Comparison of ENCODE assay signal across 24 mouse cellular contexts in genomic region chr5:41061646-41062045, GRCm38 (mm10).
A peak's percentile ranks its signal among the peaks of the same experiment; 100 is the strongest.
DNase-seq lines count a peak whose midpoint lies in the region; ATAC-seq and TF ChIP-seq lines count a peak whose summit lies in the region.
"Had no signal": no experiment of that assay in that cellular context is flagged by ENCODE, and none has a peak within 500 bp of the region (broad histone marks: within the 10 kb centered on the region; RNA-seq: fewer than 3 reads in every experiment).

No protein-coding gene starts in this region.

- H3K4me3 ChIP-seq in kidney, embryonic 14.5 days (ENCODE audit: low read length), result no peak overlapping the region
- H3K4me3 ChIP-seq in kidney, adult 2 months (ENCODE audit: insufficient read depth, low read depth, low read length), result no peak overlapping the region
- no peak overlapping the region for H3K4me3 ChIP-seq in kidney, embryonic 16.5 days (ENCODE audit: low read length)
- no peak overlapping the region for H3K4me3 ChIP-seq in neural tube, embryonic 11.5 days (ENCODE audit: low read depth, low read length)
- H3K4me3 ChIP-seq in neural tube, embryonic 15.5 days (replicated peaks), result no peak overlapping the region
- H3K4me3 ChIP-seq: embryonic facial prominence, embryonic 10.5 days; embryonic facial prominence, embryonic 12.5 days; forebrain, embryonic 13.5 days; forebrain, embryonic 15.5 days had no signal

- H3K9ac ChIP-seq in kidney, embryonic 14.5 days (ENCODE audit: low read depth, low read length), result no peak overlapping the region
- no peak overlapping the region for H3K9ac ChIP-seq in kidney, embryonic 16.5 days (replicated peaks; ENCODE audit: low read length)
- no peak overlapping the region for H3K9ac ChIP-seq in neural tube, embryonic 11.5 days (ENCODE audit: low read length)
- H3K9ac ChIP-seq in neural tube, embryonic 15.5 days (replicated peaks), result no peak overlapping the region
- H3K9ac ChIP-seq: embryonic facial prominence, embryonic 12.5 days; forebrain, embryonic 13.5 days; forebrain, embryonic 15.5 days had no signal

- no peaks in the 10 kb centered on the region for H3K9me3 ChIP-seq in kidney, embryonic 14.5 days (ENCODE audit: control insufficient read depth, low read length)
- H3K9me3 ChIP-seq in kidney, embryonic 16.5 days (ENCODE audit: low read length), result no peaks in the 10 kb centered on the region
- H3K9me3 ChIP-seq in neural tube, embryonic 11.5 days (ENCODE audit: control insufficient read depth, low read length), result no peaks in the 10 kb centered on the region
- no peaks in the 10 kb centered on the region for H3K9me3 ChIP-seq in neural tube, embryonic 15.5 days (replicated peaks)
- H3K9me3 ChIP-seq: embryonic facial prominence, embryonic 10.5 days; embryonic facial prominence, embryonic 12.5 days; forebrain, embryonic 13.5 days; forebrain, embryonic 15.5 days; G1E had no signal

- no peaks in the 10 kb centered on the region for H3K36me3 ChIP-seq in kidney, embryonic 14.5 days (ENCODE audit: control insufficient read depth, insufficient read depth, low read length)
- no peaks in the 10 kb centered on the region for H3K36me3 ChIP-seq in kidney, adult 2 months (ENCODE audit: control insufficient read depth, insufficient read depth, low read length)
- no peaks in the 10 kb centered on the region for H3K36me3 ChIP-seq in kidney, embryonic 16.5 days (ENCODE audit: insufficient read depth, low read length)
- H3K36me3 ChIP-seq in neural tube, embryonic 11.5 days (ENCODE audit: control insufficient read depth, insufficient read depth, low read length), result no peaks in the 10 kb centered on the region
- H3K36me3 ChIP-seq in neural tube, embryonic 15.5 days, result no peaks in the 10 kb centered on the region
- H3K36me3 ChIP-seq: embryonic facial prominence, embryonic 10.5 days; embryonic facial prominence, embryonic 12.5 days; forebrain, embryonic 15.5 days; G1E had no signal

- ATAC-seq in kidney, embryonic 14.5 days (ENCODE audit: low FRiP score, low TSS enrichment), result peak; percentile 85
- ATAC-seq in kidney, embryonic 16.5 days (ENCODE audit: low FRiP score, low TSS enrichment), result peak; percentile 67; the same call in 1 of the 2 replicates
- no peak for ATAC-seq in neural tube, embryonic 11.5 days (ENCODE audit: insufficient read depth, low FRiP score, low TSS enrichment)
- ATAC-seq in neural tube, embryonic 15.5 days (ENCODE audit: low FRiP score), result no peak
- ATAC-seq: activated CD4-positive, CD25-positive, alpha-beta regulatory T cell, adult 4 months; CD4-positive, CD25-positive, alpha-beta regulatory T cell, adult 4 months; forebrain, embryonic 13.5 days; forebrain, embryonic 15.5 days; Patski had no signal

- H3K4me1 ChIP-seq in kidney, embryonic 14.5 days (ENCODE audit: control insufficient read depth, insufficient read depth, low read length), result no peaks in the 10 kb centered on the region
- no peaks in the 10 kb centered on the region for H3K4me1 ChIP-seq in kidney, adult 2 months (ENCODE audit: control insufficient read depth, insufficient read depth, low read length)
- H3K4me1 ChIP-seq in kidney, embryonic 16.5 days (ENCODE audit: insufficient read depth, low read length), result no peaks in the 10 kb centered on the region
- no peaks in the 10 kb centered on the region for H3K4me1 ChIP-seq in neural tube, embryonic 11.5 days (ENCODE audit: control insufficient read depth, insufficient read depth, low read length)
- no peaks in the 10 kb centered on the region for H3K4me1 ChIP-seq in neural tube, embryonic 15.5 days
- H3K4me1 ChIP-seq: embryonic facial prominence, embryonic 10.5 days; embryonic facial prominence, embryonic 12.5 days; forebrain, embryonic 13.5 days; forebrain, embryonic 15.5 days had no signal

- no peak for TF ChIP-seq CTCF in kidney, adult 2 months (conservative IDR thresholded peaks at IDR 0.05; ENCODE audit: insufficient read depth, insufficient read length, low read depth, low read length)

- no peak for TF ChIP-seq POLR2A in kidney, adult 2 months (IDR thresholded peaks at IDR 0.05; ENCODE audit: low read depth, low read length)

- no peaks in the 10 kb centered on the region for H3K27me3 ChIP-seq in kidney, embryonic 14.5 days (ENCODE audit: control insufficient read depth, insufficient read depth, low read length)
- H3K27me3 ChIP-seq in kidney, adult 2 months (replicated peaks; ENCODE audit: control insufficient read depth, insufficient read depth, low read length), result no peaks in the 10 kb centered on the region
- no peaks in the 10 kb centered on the region for H3K27me3 ChIP-seq in kidney, embryonic 16.5 days (ENCODE audit: insufficient read depth, low read length)
- no peaks in the 10 kb centered on the region for H3K27me3 ChIP-seq in neural tube, embryonic 11.5 days (ENCODE audit: control insufficient read depth, insufficient read depth, low read length)
- no peaks in the 10 kb centered on the region for H3K27me3 ChIP-seq in neural tube, embryonic 15.5 days (replicated peaks)
- H3K27me3 ChIP-seq: CH12.LX; embryonic facial prominence, embryonic 12.5 days; forebrain, embryonic 13.5 days; forebrain, embryonic 15.5 days had no signal

- no peak for DNase-seq in kidney, adult 2 months
- no peak for DNase-seq in kidney, postnatal 25 days
- peak; percentile 20 for DNase-seq in neural tube, embryonic 11.5 days (ENCODE audit: low spot score)
- DNase-seq: adrenal gland, adult 8-10 months; adrenal gland, postnatal 14 days; adrenal gland, postnatal 36 days; B cell, adult 2 months; cerebellum, adult 11-12 months; cerebellum, adult 2 months; cerebellum, adult 9-10 months; cerebellum, postnatal 10 days; cerebellum, postnatal 25 days had no signal

- H3K27ac ChIP-seq in kidney, embryonic 14.5 days (ENCODE audit: low read depth, low read length), result no peak overlapping the region
- H3K27ac ChIP-seq in kidney, adult 2 months (ENCODE audit: insufficient read depth, low read depth, low read length), result no peak overlapping the region
- H3K27ac ChIP-seq in kidney, embryonic 16.5 days (ENCODE audit: low read length), result no peak overlapping the region
- no peak overlapping the region for H3K27ac ChIP-seq in neural tube, embryonic 11.5 days (ENCODE audit: low read depth, low read length)
- no peak overlapping the region for H3K27ac ChIP-seq in neural tube, embryonic 15.5 days (replicated peaks)
- H3K27ac ChIP-seq: embryonic facial prominence, embryonic 10.5 days; embryonic facial prominence, embryonic 12.5 days; forebrain, embryonic 13.5 days; forebrain, embryonic 15.5 days had no signal

- WGBS in kidney, embryonic 14.5 days, result 32% methylated on average over 9 of the region's 9 CpGs
- 18% methylated on average over 9 of the region's 9 CpGs for WGBS in kidney, adult 2 months
- 22% methylated on average over 9 of the region's 9 CpGs for WGBS in kidney, embryonic 16.5 days
- WGBS in neural tube, embryonic 11.5 days, result 76% methylated on average over 9 of the region's 9 CpGs
- WGBS in neural tube, embryonic 15.5 days, result 71% methylated on average over 9 of the region's 9 CpGs

- H3K4me2 ChIP-seq in kidney, embryonic 14.5 days (replicated peaks; ENCODE audit: low read depth, low read length), result no peak overlapping the region
- H3K4me2 ChIP-seq in kidney, embryonic 16.5 days (replicated peaks; ENCODE audit: low read depth, low read length), result no peak overlapping the region
- no peak overlapping the region for H3K4me2 ChIP-seq in neural tube, embryonic 11.5 days (ENCODE audit: low read depth)
- H3K4me2 ChIP-seq in neural tube, embryonic 15.5 days, result no peak overlapping the region
- H3K4me2 ChIP-seq: embryonic facial prominence, embryonic 12.5 days; forebrain, embryonic 13.5 days; forebrain, embryonic 15.5 days had no signal

Comparison
In these comparisons a context has a peak if more than half of its experiments do, and no peak if none do; other contexts are left out.
1. ATAC-seq: peak in kidney, embryonic 14.5 days (single experiment) and kidney, embryonic 16.5 days (single experiment); none in neural tube, embryonic 11.5 days (single experiment) and neural tube, embryonic 15.5 days (single experiment).